ENCODE assay signal across 8 mouse cellular contexts in genomic region chr17:13684256-13684655, GRCm38 (mm10).
A peak's percentile ranks its signal among the peaks of the same experiment; 100 is the strongest.
DNase-seq lines count a peak whose midpoint lies in the region; ATAC-seq and TF ChIP-seq lines count a peak whose summit lies in the region.

No protein-coding gene starts in this region.

- peak overlapping the region; percentile 92 for H3K27ac ChIP-seq in forebrain, embryonic 10.5 days
- H3K27ac ChIP-seq in forebrain, embryonic 16.5 days (ENCODE audit: low read length), result no peak overlapping the region; the same call in 1 of the 2 replicates
- peak overlapping the region; percentile 87 for H3K27ac ChIP-seq in kidney, embryonic 15.5 days
- 0 out of 2 replicates have a peak overlapping the region, but pooled peaks have one; percentile 14 for H3K27ac ChIP-seq in CH12.LX (ENCODE audit: insufficient read depth, low read depth)
- peak overlapping the region; percentile 94 for H3K27ac ChIP-seq in intestine, embryonic 16.5 days (ENCODE audit: low read length)

- no peaks in the 10 kb centered on the region for H3K79me2 ChIP-seq in CH12.LX (replicated peaks; ENCODE audit: control insufficient read depth, extremely low read depth, insufficient read depth, poor library complexity, severe bottlenecking)

- no peak overlapping the region for H3K4me2 ChIP-seq in forebrain, embryonic 16.5 days (ENCODE audit: low read length)
- no peak overlapping the region for H3K4me2 ChIP-seq in kidney, embryonic 15.5 days
- peak overlapping the region; percentile 89 for H3K4me2 ChIP-seq in CH12.LX (ENCODE audit: insufficient read depth, low read depth, poor library complexity, severe bottlenecking)
- peak overlapping the region; percentile 44 for H3K4me2 ChIP-seq in intestine, embryonic 16.5 days (ENCODE audit: low read depth, low read length)

- H3K4me1 ChIP-seq in forebrain, embryonic 10.5 days, result peaks cover 67% of the 10 kb centered on the region
- H3K4me1 ChIP-seq in forebrain, embryonic 16.5 days (replicated peaks; ENCODE audit: control insufficient read depth, insufficient read depth, low read length), result peaks cover 16% of the 10 kb centered on the region
- H3K4me1 ChIP-seq in kidney, embryonic 15.5 days, result peaks cover 26% of the 10 kb centered on the region
- peaks cover 26 to 61% of the 10 kb centered on the region in 2 experiments for H3K4me1 ChIP-seq in CH12.LX (ENCODE audit: control insufficient read depth in 1 of 2, insufficient read depth in 2 of 2)
- H3K4me1 ChIP-seq in intestine, embryonic 16.5 days (ENCODE audit: control insufficient read depth, insufficient read depth, low read length), result peaks cover 19% of the 10 kb centered on the region

- TF ChIP-seq CTCF in CH12.LX (conservative IDR thresholded peaks at IDR 0.05 in 1 of 2, IDR thresholded peaks at IDR 0.05 in 1 of 2; ENCODE audit: low read depth in 2 of 2, low read length in 2 of 2), result no peak

- no peak for ATAC-seq in forebrain, embryonic 16.5 days
- no peak for ATAC-seq in kidney, embryonic 15.5 days (replicated peaks; ENCODE audit: low FRiP score)
- no peak for ATAC-seq in intestine, embryonic 16.5 days
- ATAC-seq in frontal cortex, adult (ENCODE audit: low TSS enrichment), result no peak

- WGBS in forebrain, embryonic 10.5 days, result 56% methylated on average over 7 of the region's 7 CpGs
- WGBS in forebrain, embryonic 16.5 days, result 71% methylated on average over 7 of the region's 7 CpGs
- 57% methylated on average over 7 of the region's 7 CpGs for WGBS in kidney, embryonic 15.5 days
- 60% methylated on average over 7 of the region's 7 CpGs for WGBS in intestine, embryonic 16.5 days

- H3K4me3 ChIP-seq in forebrain, embryonic 10.5 days, result peak overlapping the region; percentile 50; the same call in 1 of the 2 replicates
- no peak overlapping the region for H3K4me3 ChIP-seq in forebrain, embryonic 16.5 days (replicated peaks; ENCODE audit: low read length)
- H3K4me3 ChIP-seq in kidney, embryonic 15.5 days (replicated peaks), result no peak overlapping the region
- H3K4me3 ChIP-seq in CH12.LX (replicated peaks in 1 of 3; ENCODE audit: low read depth in 2 of 3, low read length in 2 of 3, poor library complexity in 1 of 3), result no peak overlapping the region
- no peak overlapping the region; the same call in 1 of the 2 replicates for H3K4me3 ChIP-seq in intestine, embryonic 16.5 days (ENCODE audit: low read length)

- no peak for DNase-seq in forebrain, embryonic 10.5 days (ENCODE audit: extremely low spot score, low spot score)
- no peak for DNase-seq in kidney, postnatal 10 days
- DNase-seq in CH12.LX (ENCODE audit: extremely low read depth), result no peak
- no peak for DNase-seq in adrenal gland, adult (ENCODE audit: inconsistent age in 2 of 2, low spot score in 1 of 2)

- H3K9me3 ChIP-seq in forebrain, embryonic 10.5 days, result peaks cover 2% of the 10 kb centered on the region; the same call in 1 of the 2 replicates
- H3K9me3 ChIP-seq in forebrain, embryonic 16.5 days (ENCODE audit: control insufficient read depth, low read length), result no peaks in the 10 kb centered on the region
- no peaks in the 10 kb centered on the region for H3K9me3 ChIP-seq in kidney, embryonic 15.5 days (replicated peaks)
- H3K9me3 ChIP-seq in CH12.LX (replicated peaks; ENCODE audit: low read length), result peaks cover 3% of the 10 kb centered on the region
- peaks cover 4% of the 10 kb centered on the region; the same call in 1 of the 2 replicates for H3K9me3 ChIP-seq in intestine, embryonic 16.5 days (ENCODE audit: control insufficient read depth, low read length)

- in situ Hi-C loops in CH12.LX (cut with MboI; ENCODE audit: low pct_ligation_motif_present, low pct_unique_long_range_greater_than_20kb, low sequenced_read_pairs), result no loop called here

- H3K36me3 ChIP-seq in forebrain, embryonic 10.5 days (replicated peaks), result peaks cover 4% of the 10 kb centered on the region; the same call in 1 of the 2 replicates
- H3K36me3 ChIP-seq in forebrain, embryonic 16.5 days (ENCODE audit: control insufficient read depth, insufficient read depth), result no peaks in the 10 kb centered on the region
- no peaks in the 10 kb centered on the region for H3K36me3 ChIP-seq in kidney, embryonic 15.5 days
- H3K36me3 ChIP-seq in CH12.LX (replicated peaks in 1 of 2; ENCODE audit: control insufficient read depth in 1 of 2, insufficient read depth in 1 of 2, low read length in 1 of 2), result peaks cover 0 to 9% of the 10 kb centered on the region in 2 experiments
- no peaks in the 10 kb centered on the region for H3K36me3 ChIP-seq in intestine, embryonic 16.5 days (ENCODE audit: control insufficient read depth, insufficient read depth, low read length)

- TF ChIP-seq POLR2A in CH12.LX (IDR thresholded peaks at IDR 0.05; ENCODE audit: low read depth, low read length), result no peak

- dilution Hi-C loops in CH12.LX (cut with MboI; ENCODE audit: extremely low pct_ligation_motif_present, extremely low pct_unique_long_range_greater_than_20kb, low sequenced_read_pairs), result no loop called here

- H3K27me3 ChIP-seq in forebrain, embryonic 10.5 days (ENCODE audit: poor library complexity, severe bottlenecking), result no peaks in the 10 kb centered on the region
- no peaks in the 10 kb centered on the region for H3K27me3 ChIP-seq in forebrain, embryonic 16.5 days (replicated peaks; ENCODE audit: control insufficient read depth, insufficient read depth, low read length)
- no peaks in the 10 kb centered on the region for H3K27me3 ChIP-seq in kidney, embryonic 15.5 days
- no peaks in the 10 kb centered on the region for H3K27me3 ChIP-seq in CH12.LX (replicated peaks)
- H3K27me3 ChIP-seq in intestine, embryonic 16.5 days (replicated peaks; ENCODE audit: control insufficient read depth, insufficient read depth, low read length), result no peaks in the 10 kb centered on the region

- no peak overlapping the region for H3K9ac ChIP-seq in forebrain, embryonic 16.5 days (replicated peaks; ENCODE audit: low read depth, low read length)
- no peak overlapping the region for H3K9ac ChIP-seq in kidney, embryonic 15.5 days
- no peak overlapping the region for H3K9ac ChIP-seq in CH12.LX (ENCODE audit: insufficient read depth, low read depth)
- H3K9ac ChIP-seq in intestine, embryonic 16.5 days (ENCODE audit: low read depth, low read length), result peak overlapping the region; percentile 54; the same call in 1 of the 2 replicates

- no peak for TF ChIP-seq EP300 in CH12.LX (IDR thresholded peaks at IDR 0.05; ENCODE audit: low read length)

- TF ChIP-seq RAD21 in CH12.LX (IDR thresholded peaks at IDR 0.05; ENCODE audit: low read depth, low read length), result no peak

TF ChIP-seq in CH12.LX, 34 proteins besides CTCF, POLR2A, EP300 and RAD21:
- TF ChIP-seq ELF1 (IDR thresholded peaks at IDR 0.05; ENCODE audit: low read depth, low read length) (no peak), ZNF384 (IDR thresholded peaks at IDR 0.05; ENCODE audit: low read depth, low read length) (no peak), MEF2A (IDR thresholded peaks at IDR 0.05; ENCODE audit: borderline replicate concordance, low read depth, low read length) (no peak), MAX (IDR thresholded peaks at IDR 0.05; ENCODE audit: low read length) (no peak), SIN3A (IDR thresholded peaks at IDR 0.05; ENCODE audit: low read length) (no peak), ZKSCAN1 (IDR thresholded peaks at IDR 0.05; ENCODE audit: borderline replicate concordance, low read depth, low read length) (no peak), SMC3 (IDR thresholded peaks at IDR 0.05; ENCODE audit: low read depth, low read length) (no peak), NRF1 (IDR thresholded peaks at IDR 0.05; ENCODE audit: low read depth, low read length) (no peak), NELFE (IDR thresholded peaks at IDR 0.05; ENCODE audit: low read depth, low read length) (no peak), CHD2 (IDR thresholded peaks at IDR 0.05; ENCODE audit: low read length) (no peak), USF2 (conservative IDR thresholded peaks at IDR 0.05; ENCODE audit: low read depth, low read length) (no peak), PAX5 (IDR thresholded peaks at IDR 0.05; ENCODE audit: low read length) (no peak), RCOR1 (conservative IDR thresholded peaks at IDR 0.05; ENCODE audit: low read depth, low read length) (no peak), TCF12 (IDR thresholded peaks at IDR 0.05; ENCODE audit: low read depth, low read length) (no peak), MAZ (IDR thresholded peaks at IDR 0.05; ENCODE audit: low read depth, low read length) (no peak), GABPA (IDR thresholded peaks at IDR 0.05; ENCODE audit: insufficient replicate concordance, low read depth, low read length) (no peak), MAFK (IDR thresholded peaks at IDR 0.05; ENCODE audit: insufficient replicate concordance, low read length) (no peak)

Comparison
In these comparisons a context has a peak if more than half of its experiments do, and no peak if none do; other contexts are left out.
1. H3K4me2 ChIP-seq: peak in CH12.LX (single experiment) and intestine, embryonic 16.5 days (single experiment); none in forebrain, embryonic 16.5 days (single experiment) and kidney, embryonic 15.5 days (single experiment).